Mouse (Mus musculus) kidney, adult 2 months (tissue): Measurements from ENCODE around the gene Zfp335.

Experiments used
- CTCF ChIP-seq: fragments of 200-500 bp; conservative IDR thresholded peaks from 2 replicates; pipeline ENCODE4 v1.5.1; 2011; ENCODE audit warnings: low read depth, mild to moderate bottlenecking, control low read depth, low read length, moderate library complexity, mixed read lengths; ENCODE audit not compliant: insufficient read depth, insufficient read length
- POLR2A ChIP-seq: fragments of 200-500 bp; IDR thresholded peaks from one replicate; pipeline ENCODE4 v1.6.1; 2011; ENCODE audit warnings: low read depth, low read length, control low read depth

DNA sequence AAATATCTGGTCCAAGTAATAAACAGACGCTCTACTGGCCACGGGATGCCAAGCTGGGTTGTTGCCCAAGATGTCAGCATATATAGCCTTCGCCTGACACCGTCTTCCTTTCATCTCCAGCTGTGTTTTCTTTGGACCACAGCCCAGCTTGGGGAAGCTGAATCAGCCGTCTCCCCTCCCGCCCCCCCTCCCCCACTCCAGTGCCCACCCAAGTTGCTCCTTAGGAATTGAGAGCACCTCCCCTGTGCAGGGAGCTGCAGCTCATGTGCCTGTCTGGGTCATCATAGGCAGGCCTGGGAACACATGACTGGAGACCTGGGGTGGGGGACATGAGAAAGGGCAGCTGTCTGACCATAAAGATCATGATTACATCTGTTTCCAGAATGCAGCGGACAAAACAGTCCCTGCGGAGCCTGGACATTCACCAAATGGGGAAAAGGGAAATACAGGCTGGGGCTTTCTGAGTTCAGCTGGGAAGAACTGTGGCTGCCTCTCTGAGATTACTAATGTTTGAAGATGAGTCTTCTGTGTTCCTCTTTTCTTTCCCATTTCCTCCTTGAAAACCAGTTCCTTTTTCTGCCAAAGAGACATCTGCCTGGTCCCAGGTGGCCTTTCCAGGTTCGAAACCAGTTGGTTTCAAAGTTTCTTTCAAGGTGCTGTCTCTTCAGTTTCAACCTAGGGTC lies 49.2 kb downstream of the Zfp335 start:
- TF ChIP-seq POLR2A (no peak), CTCF (no peak)
